Mouse (Mus musculus) liver, postnatal 0 days (tissue): ENCODE measurements at regions not wholly inside any gene's neighbourhood (a gene's known extent, or its start where the extent isn't known, plus 50 kb on each side); places are given as distances from the start of the nearest gene placed in this dataset.

Experiments
- ATAC-seq: fragments of 200-750 bp; cut with Nextera tagmentation; 2 replicates; pipeline ENCODE4 v1.8.0; 2017; ENCODE audit warnings: mild to moderate bottlenecking, moderate library complexity
- DNase-seq: peaks from one replicate; pipeline ENCODE4 v3.0.0-alpha.2; 2016
- H3K27ac ChIP-seq: fragments of 300-500 bp; sonication (generic); 2 replicates; pipeline ENCODE4 v1.5.1; 2014; ENCODE audit warnings: antibody characterized with exemption, moderate library complexity, mild to moderate bottlenecking, low read depth
- H3K27me3 ChIP-seq: fragments of 300-500 bp; sonication (generic); 2 replicates; pipeline ENCODE4 v1.6.1; 2014; ENCODE audit warnings: low read length, control low read depth, mixed read lengths; ENCODE audit not compliant: insufficient read depth
- H3K36me3 ChIP-seq: fragments of 300-500 bp; sonication (generic); replicated peaks from 2 replicates; pipeline ENCODE4 v1.6.1; 2014; ENCODE audit warnings: mild to moderate bottlenecking, control low read depth, low read length, moderate library complexity, mixed read lengths; ENCODE audit not compliant: insufficient read depth
- H3K4me1 ChIP-seq: fragments of 300-500 bp; sonication (generic); 2 replicates; pipeline ENCODE4 v1.6.1; 2014; ENCODE audit warnings: antibody characterized with exemption, mild to moderate bottlenecking, control low read depth; ENCODE audit not compliant: insufficient read depth
- H3K4me2 ChIP-seq: fragments of 300-500 bp; sonication (generic); 2 replicates; pipeline ENCODE4 v1.6.1; 2014; ENCODE audit warnings: low read depth, mild to moderate bottlenecking, low read length, moderate library complexity, mixed read lengths
- H3K4me3 ChIP-seq: fragments of 300-500 bp; sonication (generic); 2 replicates; pipeline ENCODE4 v1.5.1; 2014; ENCODE audit warnings: low read depth, low read length
- H3K9ac ChIP-seq: fragments of 300-500 bp; sonication (generic); replicated peaks from 2 replicates; pipeline ENCODE4 v1.6.1; 2014; ENCODE audit warnings: mild to moderate bottlenecking, moderate library complexity
- H3K9me3 ChIP-seq: fragments of 300-500 bp; sonication (generic); 2 replicates; pipeline ENCODE4 v1.6.1; 2016; ENCODE audit warnings: mild to moderate bottlenecking, control low read depth, low read length, mixed read lengths
- CTCF ChIP-seq: sonication (generic); IDR thresholded peaks from 2 replicates; pipeline ENCODE4 v1.5.1; 2016; ENCODE audit warnings: antibody characterized with exemption, low read depth
- EP300 ChIP-seq: IDR thresholded peaks from 2 replicates; pipeline ENCODE4 v1.6.1; 2016; ENCODE audit warnings: antibody characterized with exemption, low read depth, mild to moderate bottlenecking
- WGBS: fragments of 180-500 bp; shearing (Covaris S2); extraction: QIAGEN DNeasy Blood & Tissue Kit; methylation state at CpG from one replicate; pipeline ENCODE4 v1.1.7; 2014; ENCODE audit not compliant: insufficient replicate concordance; 5-methylcytosine and 5-hydroxymethylcytosine counted together

GRCm38 (mm10) chr10:96955036-96955775, 338.4 kb downstream of the Btg1 start:
- ATAC-seq = no peak
- no peak overlapping the region for H3K9ac ChIP-seq
- DNase-seq = no peak
- H3K4me3 ChIP-seq = no peak overlapping the region
- no peak overlapping the region for H3K27ac ChIP-seq
- no peaks in the 10 kb centered on the region for H3K27me3 ChIP-seq
- no peaks in the 10 kb centered on the region for H3K4me1 ChIP-seq
- H3K9me3 ChIP-seq = no peaks in the 10 kb centered on the region
- 38% methylated on average over 12 of the region's 12 CpGs for WGBS
- TF ChIP-seq EP300 = no peak
- TF ChIP-seq CTCF = no peak
- no peak overlapping the region for H3K4me2 ChIP-seq
- no peaks in the 10 kb centered on the region for H3K36me3 ChIP-seq

- H3K9me3 ChIP-seq = no peaks in the 10 kb centered on the region
- H3K4me3 ChIP-seq = no peak overlapping the region
- ATAC-seq = no peak
- no peak for DNase-seq
- no peaks in the 10 kb centered on the region for H3K27me3 ChIP-seq
- no peaks in the 10 kb centered on the region for H3K4me1 ChIP-seq
- no peak overlapping the region for H3K27ac ChIP-seq
- TF ChIP-seq EP300 (no peak), CTCF (no peak)
- WGBS = 53% methylated on average over 16 of the region's 16 CpGs
- H3K9ac ChIP-seq = no peak overlapping the region
- no peak overlapping the region for H3K4me2 ChIP-seq
- H3K36me3 ChIP-seq = no peaks in the 10 kb centered on the region
These were observed 339.1 kb downstream of the Btg1 start for GRCm38 (mm10) chr10:96955776-96956448.

GRCm38 (mm10) chr10:96956449-96956834, 339.6 kb downstream of the Btg1 start:
- Histone ChIP-seq H3K27me3 (no peaks in the 10 kb centered on the region), H3K4me3 (no peak overlapping the region), H3K4me2 (no peak overlapping the region), H3K27ac (no peak overlapping the region), H3K4me1 (no peaks in the 10 kb centered on the region), H3K9ac (no peak overlapping the region), H3K9me3 (no peaks in the 10 kb centered on the region), H3K36me3 (no peaks in the 10 kb centered on the region)
- ATAC-seq = no peak
- 87% methylated on average over 5 of the region's 5 CpGs for WGBS
- TF ChIP-seq EP300 (no peak), CTCF (no peak)
- DNase-seq = no peak

GRCm38 (mm10) chr10:96957019-96957418, 340.2 kb downstream of the Btg1 start:
- DNase-seq = no peak
- no peak overlapping the region for H3K9ac ChIP-seq
- H3K36me3 ChIP-seq = no peaks in the 10 kb centered on the region
- WGBS = 71% methylated on average over 2 of the region's 2 CpGs
- no peaks in the 10 kb centered on the region for H3K4me1 ChIP-seq
- no peaks in the 10 kb centered on the region for H3K9me3 ChIP-seq
- H3K27ac ChIP-seq = no peak overlapping the region
- H3K4me3 ChIP-seq = no peak overlapping the region
- no peak overlapping the region for H3K4me2 ChIP-seq
- no peak for TF ChIP-seq EP300
- TF ChIP-seq CTCF = no peak
- no peak for ATAC-seq
- H3K27me3 ChIP-seq = no peaks in the 10 kb centered on the region

GRCm38 (mm10) chr10:96969825-96970224, 353.0 kb downstream of the Btg1 start:
- TF ChIP-seq CTCF (no peak), EP300 (no peak)
- DNase-seq = no peak
- Histone ChIP-seq H3K9me3 (no peaks in the 10 kb centered on the region), H3K36me3 (no peaks in the 10 kb centered on the region), H3K4me1 (no peaks in the 10 kb centered on the region), H3K4me2 (no peak overlapping the region), H3K27me3 (no peaks in the 10 kb centered on the region), H3K27ac (no peak overlapping the region), H3K9ac (no peak overlapping the region), H3K4me3 (no peak overlapping the region)
- ATAC-seq = no peak
- WGBS = 71% methylated on average over 1 of the region's 1 CpGs

GRCm38 (mm10) chr10:96970737-96971136, 353.9 kb downstream of the Btg1 start:
- WGBS = 51% methylated on average over 4 of the region's 4 CpGs
- Histone ChIP-seq H3K27me3 (no peaks in the 10 kb centered on the region), H3K27ac (no peak overlapping the region), H3K9ac (no peak overlapping the region), H3K9me3 (no peaks in the 10 kb centered on the region), H3K36me3 (no peaks in the 10 kb centered on the region), H3K4me3 (no peak overlapping the region), H3K4me2 (no peak overlapping the region), H3K4me1 (no peaks in the 10 kb centered on the region)
- TF ChIP-seq EP300 = no peak
- DNase-seq (no peak), ATAC-seq (no peak)
